Mouse (Mus musculus): ENCODE data around the gene Vwa2.

The Vwa2 gene

GRCm38 (mm10) chr19:56908472-56909270 lies 34.6 kb downstream of the Vwa2 start:
- no peak for DNase-seq (ENCODE audit: low spot score in 2 of 2)

GRCm38 (mm10) chr19:56910561-56910960 lies 36.5 kb downstream of the Vwa2 start:
- no peak for DNase-seq (ENCODE audit: low spot score in 2 of 2)

GRCm38 (mm10) chr19:56913761-56914160 lies 39.7 kb downstream of the Vwa2 start:
- no peak for DNase-seq (ENCODE audit: low spot score in 2 of 2)

- no peak for DNase-seq (ENCODE audit: low spot score in 2 of 2)
These were observed 40.6 kb downstream of the Vwa2 start for GRCm38 (mm10) chr19:56914658-56915057.

GRCm38 (mm10) chr19:56915084-56915483 lies 41.0 kb downstream of the Vwa2 start:
- DNase-seq (ENCODE audit: low spot score in 2 of 2): no peak

- DNase-seq (ENCODE audit: low spot score in 2 of 2): peak; percentile 31 to 49
These were observed 45.6 kb downstream of the Vwa2 start for GRCm38 (mm10) chr19:56919628-56920027.

- no peak for DNase-seq (ENCODE audit: low spot score in 2 of 2)
These were observed 46.2 kb downstream of the Vwa2 start for GRCm38 (mm10) chr19:56920232-56920631.

GRCm38 (mm10) chr19:56921744-56922143 lies 47.7 kb downstream of the Vwa2 start:
- DNase-seq (ENCODE audit: low spot score in 2 of 2): no peak

GRCm38 (mm10) chr19:56929392-56929791 lies 55.3 kb downstream of the Vwa2 start:
- DNase-seq (ENCODE audit: low spot score in 2 of 2): no peak

- DNase-seq (ENCODE audit: low spot score in 2 of 2): no peak
These were observed 56.0 kb downstream of the Vwa2 start for GRCm38 (mm10) chr19:56930029-56930428.

- DNase-seq (ENCODE audit: low spot score in 2 of 2): no peak
These were observed 59.8 kb downstream of the Vwa2 start for GRCm38 (mm10) chr19:56933800-56934199.

- DNase-seq (ENCODE audit: low spot score in 2 of 2): no peak
These were observed 61.1 kb downstream of the Vwa2 start for GRCm38 (mm10) chr19:56935111-56935510.

GRCm38 (mm10) chr19:56935777-56936176 lies 61.7 kb downstream of the Vwa2 start:
- DNase-seq (ENCODE audit: low spot score in 2 of 2): no peak

- DNase-seq (ENCODE audit: low spot score in 2 of 2): no peak
These were observed 62.2 kb downstream of the Vwa2 start for GRCm38 (mm10) chr19:56936253-56936652.

GRCm38 (mm10) chr19:56937911-56938310 lies 63.9 kb downstream of the Vwa2 start:
- no peak for DNase-seq (ENCODE audit: low spot score in 2 of 2)

GRCm38 (mm10) chr19:56939826-56940225 lies 65.8 kb downstream of the Vwa2 start:
- no peak for DNase-seq (ENCODE audit: low spot score in 2 of 2)

GRCm38 (mm10) chr19:56940507-56940906 lies 66.5 kb downstream of the Vwa2 start:
- DNase-seq (ENCODE audit: low spot score in 2 of 2): no peak

GRCm38 (mm10) chr19:56942216-56942615 lies 68.2 kb downstream of the Vwa2 start:
- no peak for DNase-seq (ENCODE audit: low spot score in 2 of 2)

- DNase-seq (ENCODE audit: low spot score in 2 of 2): no peak
These were observed 70.2 kb downstream of the Vwa2 start for GRCm38 (mm10) chr19:56944211-56944610.

- no peak for DNase-seq (ENCODE audit: low spot score in 2 of 2)
These were observed 70.8 kb downstream of the Vwa2 start for GRCm38 (mm10) chr19:56944826-56945225.

GRCm38 (mm10) chr19:56945621-56946020 lies 71.6 kb downstream of the Vwa2 start:
- DNase-seq (ENCODE audit: low spot score in 2 of 2): no peak

- no peak for DNase-seq (ENCODE audit: low spot score in 2 of 2)
These were observed 72.2 kb downstream of the Vwa2 start for GRCm38 (mm10) chr19:56946277-56946676.

GRCm38 (mm10) chr19:56946727-56947126 lies 72.7 kb downstream of the Vwa2 start:
- no peak for DNase-seq (ENCODE audit: low spot score in 2 of 2)

All from spleen, postnatal 36 days (tissue).